Mouse (Mus musculus): ENCODE measurements at regions not wholly inside any gene's neighbourhood (a gene's known extent, or its start where the extent isn't known, plus 50 kb on each side); places are given as distances from the start of the nearest gene placed in this dataset.

GRCm38 (mm10) chr13:48104766-48105165 is 156.3 kb upstream of the Id4 start:
- TF ChIP-seq CTCF (IDR thresholded peaks at IDR 0.05; ENCODE audit: low read depth) (no peak), EP300 (IDR thresholded peaks at IDR 0.05; ENCODE audit: low read depth) (no peak)

Data from liver, postnatal 0 days (tissue).